Mouse (Mus musculus): Measurements from ENCODE around the gene Slc28a3.

Slc28a3 gene

DNA sequence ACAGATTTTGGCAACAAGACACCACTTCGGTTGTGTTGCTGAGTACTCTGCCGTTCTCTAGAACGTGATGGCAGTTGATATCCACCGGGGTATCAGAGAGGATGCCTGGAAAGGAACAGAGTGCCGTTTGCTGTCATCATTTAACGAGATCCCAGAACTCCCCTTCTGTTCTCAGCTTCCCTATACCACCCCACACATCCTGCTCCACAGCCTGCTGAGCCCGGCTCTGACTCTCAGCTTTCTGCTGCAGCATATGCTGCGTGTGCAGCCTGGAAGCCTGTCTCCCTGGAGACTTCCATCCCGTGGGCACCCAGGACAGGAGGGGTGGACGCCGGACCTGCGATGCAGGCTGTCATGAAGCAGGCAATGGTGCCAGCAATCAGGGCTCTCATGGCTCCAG is 52.5 kb downstream of the Slc28a3 start:
- no peak for DNase-seq

DNA sequence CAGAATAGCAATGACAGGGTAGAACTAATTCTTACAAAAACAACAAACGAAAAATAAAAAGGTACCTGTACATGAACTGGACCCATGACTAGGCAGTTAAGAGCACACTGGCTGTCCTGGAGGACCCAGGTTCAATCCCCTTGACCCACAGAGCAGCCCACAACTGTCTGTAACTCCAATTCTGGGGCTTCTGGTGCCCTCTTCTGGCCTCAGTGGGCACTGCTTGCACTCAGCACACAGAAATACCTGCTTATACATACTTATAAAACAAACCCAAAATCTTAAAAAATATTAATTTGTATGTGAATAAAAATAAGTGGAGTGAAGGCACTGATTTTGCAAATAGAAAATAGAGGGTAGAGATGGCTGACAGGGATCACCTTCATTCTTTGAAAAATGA is 54.7 kb downstream of the Slc28a3 start:
- no peak for DNase-seq

DNA sequence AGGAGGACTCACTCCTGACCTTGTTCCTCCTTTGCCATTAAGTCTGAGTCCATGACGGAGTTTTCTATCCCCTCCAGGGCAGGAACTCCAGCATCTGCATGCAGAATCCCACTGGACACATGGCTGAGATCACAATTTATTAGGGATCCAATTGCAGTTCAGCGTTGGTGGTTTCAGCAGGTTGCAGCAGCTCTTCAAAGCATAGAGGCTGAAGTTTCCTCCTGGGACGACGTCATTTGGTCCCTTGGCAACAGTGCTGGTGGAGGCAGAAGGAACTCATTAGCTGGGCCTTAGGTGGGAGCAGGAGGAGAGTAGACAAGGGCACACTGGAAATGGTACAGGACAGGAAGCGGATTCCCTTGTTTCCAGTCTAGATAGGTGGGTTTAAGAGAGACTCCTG is 55.1 kb downstream of the Slc28a3 start:
- DNase-seq = no peak

DNA sequence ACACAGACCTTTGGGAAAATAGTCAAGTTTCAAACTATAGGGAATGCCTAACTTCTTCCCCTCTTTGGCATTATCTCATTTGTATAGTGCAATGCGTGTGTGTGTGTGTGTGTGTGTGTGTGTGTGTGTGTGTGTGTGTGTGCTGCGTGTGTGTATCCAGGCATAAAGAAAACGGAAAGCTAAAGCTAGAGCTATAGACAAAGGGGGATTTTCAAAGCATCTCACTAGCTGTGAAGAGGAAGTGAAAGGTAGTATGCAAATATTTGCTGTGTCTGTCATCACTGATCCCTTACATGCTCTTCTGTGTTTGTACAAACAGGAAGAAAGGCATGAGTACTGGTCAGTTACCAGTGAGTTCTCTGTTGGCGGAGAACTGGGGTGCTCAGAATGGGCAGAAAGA is 58.8 kb downstream of the Slc28a3 start:
- DNase-seq = no peak

DNA sequence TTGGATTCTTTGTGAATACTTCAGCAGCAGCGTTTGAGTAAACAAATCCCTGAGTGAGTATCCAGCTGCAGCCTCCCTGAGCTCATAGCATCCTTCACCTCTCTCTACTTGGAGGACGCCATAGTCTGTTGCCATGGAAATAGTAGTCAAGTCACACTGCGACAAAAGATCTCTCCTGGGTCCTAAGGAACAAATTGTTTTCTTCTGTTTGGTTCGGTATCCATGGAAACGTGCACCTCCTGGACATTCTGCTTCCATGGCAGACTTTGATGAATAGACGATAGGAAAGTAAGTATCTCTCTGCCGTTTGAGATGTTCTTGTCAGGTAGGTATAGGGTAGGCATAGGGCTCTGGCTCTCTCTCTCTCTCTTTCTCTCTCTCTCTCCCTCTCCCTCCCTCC is 63.1 kb downstream of the Slc28a3 start:
- DNase-seq = no peak

DNA sequence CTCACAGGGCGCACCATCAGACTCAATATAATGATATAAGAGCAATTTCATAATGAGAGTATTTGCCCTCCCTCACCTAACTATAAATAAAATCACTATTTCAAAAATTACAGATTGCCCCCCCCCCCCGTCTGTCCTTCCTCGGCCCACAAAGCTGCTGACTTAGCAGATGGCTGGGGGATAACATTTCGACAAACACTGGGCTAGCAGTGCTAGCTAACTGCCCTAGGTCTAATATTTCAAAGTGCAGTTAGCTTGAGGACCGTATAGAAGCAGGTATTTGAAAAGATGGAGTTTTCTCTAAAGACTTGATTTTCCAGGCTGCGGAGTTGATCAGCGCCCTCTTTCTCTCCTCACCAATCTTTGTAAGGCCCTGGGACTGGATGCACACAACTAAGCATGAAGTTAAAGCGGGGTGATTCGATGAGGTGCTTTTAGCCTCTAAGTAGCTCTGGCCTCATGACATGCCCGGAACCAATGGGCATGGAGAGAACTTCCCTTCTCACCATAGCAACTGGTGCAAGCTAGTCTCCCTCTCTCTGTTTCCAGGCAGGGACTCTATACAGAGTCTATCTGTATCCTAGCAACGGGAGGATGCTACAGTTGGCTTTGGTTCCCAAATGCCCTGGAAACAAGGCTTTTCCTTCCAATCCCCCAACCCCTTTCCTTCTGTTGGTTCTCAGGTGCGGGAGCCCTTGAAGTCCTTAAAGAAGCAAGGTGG is 66.8 kb downstream of the Slc28a3 start:
- DNase-seq = no peak

DNA sequence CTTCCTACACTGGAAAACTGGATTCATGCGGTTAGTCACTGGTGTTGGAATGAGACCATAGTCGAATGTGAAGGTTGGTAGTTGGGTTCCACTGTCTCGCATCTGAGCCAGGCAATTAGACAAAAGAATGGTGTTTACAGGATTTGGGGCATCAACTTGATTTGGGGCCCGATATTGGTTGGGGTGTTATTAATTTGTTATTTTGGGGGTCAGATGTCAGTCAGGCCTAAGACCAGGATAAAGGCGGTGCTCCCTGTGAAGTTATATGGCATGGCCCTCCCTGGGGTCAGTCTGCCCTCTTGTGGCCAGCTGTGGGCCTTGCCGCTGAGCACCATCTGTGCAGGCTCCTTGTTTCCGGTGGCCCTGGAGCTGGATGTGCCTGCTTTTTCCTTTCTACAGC is 67.6 kb downstream of the Slc28a3 start:
- DNase-seq = peak; percentile 27

DNA sequence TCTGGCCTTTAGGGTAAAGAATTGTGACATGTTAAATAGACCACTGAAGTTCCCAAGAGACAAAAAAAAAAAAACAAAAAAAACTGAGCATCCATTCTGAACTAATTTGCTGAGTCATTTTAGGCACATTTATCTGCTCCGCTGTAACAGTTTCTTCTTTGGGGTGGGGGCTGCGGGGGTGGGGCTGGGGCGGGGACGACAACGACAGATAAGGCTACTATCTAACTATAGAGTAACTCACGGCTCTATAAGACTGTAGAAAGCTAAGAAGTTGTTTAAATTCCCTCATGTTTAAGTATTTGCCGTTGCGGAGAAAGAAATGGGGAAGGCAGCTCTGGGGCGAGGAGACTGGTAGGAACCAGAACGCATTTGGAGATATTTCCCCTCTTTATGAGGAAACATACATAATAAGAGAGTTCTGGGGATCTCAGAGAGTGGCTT is 68.1 kb downstream of the Slc28a3 start:
- DNase-seq = no peak

DNA sequence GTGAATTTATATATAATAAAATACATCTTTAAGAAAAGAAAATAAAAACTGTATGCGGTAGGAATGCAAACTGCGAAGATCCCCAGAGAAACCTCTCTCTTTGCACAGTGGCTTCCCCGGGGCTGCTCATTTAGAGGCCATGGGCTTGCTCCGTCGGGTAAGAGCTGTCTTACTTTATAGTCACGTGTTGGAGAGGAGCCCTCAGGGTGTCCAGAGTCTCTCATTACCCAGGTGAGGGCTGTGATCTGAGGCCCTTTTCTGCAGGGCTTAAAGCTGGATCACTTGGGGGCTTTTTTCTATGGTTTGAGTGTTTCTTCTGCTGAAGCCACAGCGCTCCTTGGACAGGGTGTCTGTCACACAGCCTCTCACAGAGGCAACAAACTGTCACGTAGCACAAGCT is 68.5 kb downstream of the Slc28a3 start:
- DNase-seq = no peak

DNA sequence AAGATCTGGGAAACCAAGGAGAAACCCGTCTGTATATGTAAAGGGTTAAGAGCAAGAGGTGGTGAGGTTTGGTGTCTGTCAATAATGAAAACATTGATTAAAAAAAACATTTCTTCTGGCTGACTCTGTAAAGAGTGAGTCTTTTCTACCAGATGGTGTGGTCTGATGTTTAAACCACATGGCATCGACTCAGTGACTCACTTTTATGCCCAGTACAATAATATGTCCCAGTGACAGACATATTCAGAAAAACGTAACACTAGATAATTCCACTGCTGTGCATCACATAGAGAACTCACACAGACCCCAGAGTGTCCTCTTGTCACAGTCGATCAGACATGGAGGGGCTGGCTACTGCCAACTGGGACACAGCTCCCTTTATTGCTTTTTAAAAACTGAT is 69.1 kb downstream of the Slc28a3 start:
- DNase-seq = no peak

DNA sequence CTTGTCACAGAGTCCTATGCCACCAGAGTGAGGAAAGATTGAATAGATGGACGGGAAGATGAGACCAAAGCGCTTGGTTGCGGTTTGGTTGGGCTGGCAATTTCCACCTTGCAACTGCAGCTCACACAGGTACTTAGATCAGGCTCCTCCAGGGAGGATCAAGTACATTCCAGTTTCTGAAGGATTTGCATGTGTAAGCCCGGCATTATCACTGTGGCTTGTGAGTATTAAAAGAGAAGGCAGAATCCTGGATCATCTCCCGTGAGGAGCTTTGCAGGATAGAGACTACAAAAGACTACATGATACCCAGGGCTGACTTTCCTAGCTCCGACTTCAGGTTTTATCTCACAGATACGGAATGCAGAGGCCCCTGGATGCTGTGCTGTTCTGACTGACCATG is 71.7 kb downstream of the Slc28a3 start:
- no peak for DNase-seq

DNA sequence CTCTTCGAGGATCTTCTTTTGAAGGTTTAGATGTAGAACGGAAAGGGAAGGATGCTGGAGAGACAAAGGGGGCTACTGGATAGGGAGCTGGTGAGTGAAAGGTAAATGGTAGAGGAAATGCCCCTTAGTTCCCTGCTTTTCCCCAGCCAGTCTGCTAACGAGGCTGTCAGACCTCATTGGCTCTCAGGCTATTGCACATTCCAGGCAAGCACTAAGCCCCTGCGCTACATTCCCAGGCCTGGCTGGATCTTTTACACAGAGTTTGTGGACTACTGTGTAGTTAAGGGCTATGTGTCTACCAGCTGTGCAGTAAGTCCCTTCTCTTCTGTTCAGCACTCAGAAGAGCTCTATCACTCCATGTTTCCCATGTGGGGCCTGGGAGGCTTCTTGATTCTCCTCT is 72.3 kb downstream of the Slc28a3 start:
- no peak for DNase-seq

DNA sequence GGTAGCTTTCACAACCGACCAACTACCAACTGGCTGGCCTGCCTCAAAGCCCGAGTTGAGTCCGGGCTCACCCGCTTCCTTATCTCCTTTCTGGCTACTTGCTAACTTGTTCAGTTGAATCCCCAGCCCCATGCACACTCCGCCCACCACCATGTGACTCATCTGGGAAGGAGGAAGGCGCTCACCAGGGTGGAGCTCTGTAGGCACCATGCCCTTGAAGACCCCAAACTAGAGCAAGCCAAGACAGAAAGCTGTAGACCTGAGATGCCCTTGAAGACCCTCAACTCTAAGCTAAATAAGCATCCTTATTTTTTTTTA is 72.8 kb downstream of the Slc28a3 start:
- DNase-seq = no peak

DNA sequence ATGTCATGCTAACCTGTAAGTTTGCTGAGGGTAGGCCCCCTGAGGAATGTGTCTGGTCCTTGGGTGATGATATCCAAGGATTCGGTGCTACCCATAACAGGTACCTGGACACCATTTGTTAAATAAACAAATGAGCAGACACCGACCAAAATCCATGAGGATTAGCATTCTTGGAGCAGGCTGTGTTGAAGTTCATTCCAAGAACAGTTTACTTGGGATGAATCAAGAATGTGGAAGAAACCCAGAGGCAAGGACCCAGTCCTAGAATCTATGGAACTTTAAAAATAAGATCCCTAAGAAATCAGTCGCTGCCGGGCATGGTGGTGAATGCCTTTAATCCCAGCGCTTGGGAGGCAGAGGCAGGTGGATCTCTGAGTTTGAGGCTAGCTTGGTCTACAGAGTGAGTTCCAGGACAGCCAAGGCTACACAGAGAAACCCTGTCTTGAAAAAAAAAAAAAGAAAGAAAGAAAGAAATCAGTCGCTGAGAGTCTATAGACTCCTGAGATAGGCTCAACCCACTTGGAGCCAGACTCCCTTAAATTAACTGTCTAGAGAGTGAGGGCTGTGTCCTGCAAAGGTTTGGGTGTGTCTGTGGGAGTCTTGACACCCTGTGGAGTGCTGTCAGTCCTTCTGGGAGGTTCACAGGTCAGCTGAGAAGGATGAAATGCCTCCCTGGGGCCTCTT is 73.3 kb downstream of the Slc28a3 start:
- no peak for DNase-seq

DNA sequence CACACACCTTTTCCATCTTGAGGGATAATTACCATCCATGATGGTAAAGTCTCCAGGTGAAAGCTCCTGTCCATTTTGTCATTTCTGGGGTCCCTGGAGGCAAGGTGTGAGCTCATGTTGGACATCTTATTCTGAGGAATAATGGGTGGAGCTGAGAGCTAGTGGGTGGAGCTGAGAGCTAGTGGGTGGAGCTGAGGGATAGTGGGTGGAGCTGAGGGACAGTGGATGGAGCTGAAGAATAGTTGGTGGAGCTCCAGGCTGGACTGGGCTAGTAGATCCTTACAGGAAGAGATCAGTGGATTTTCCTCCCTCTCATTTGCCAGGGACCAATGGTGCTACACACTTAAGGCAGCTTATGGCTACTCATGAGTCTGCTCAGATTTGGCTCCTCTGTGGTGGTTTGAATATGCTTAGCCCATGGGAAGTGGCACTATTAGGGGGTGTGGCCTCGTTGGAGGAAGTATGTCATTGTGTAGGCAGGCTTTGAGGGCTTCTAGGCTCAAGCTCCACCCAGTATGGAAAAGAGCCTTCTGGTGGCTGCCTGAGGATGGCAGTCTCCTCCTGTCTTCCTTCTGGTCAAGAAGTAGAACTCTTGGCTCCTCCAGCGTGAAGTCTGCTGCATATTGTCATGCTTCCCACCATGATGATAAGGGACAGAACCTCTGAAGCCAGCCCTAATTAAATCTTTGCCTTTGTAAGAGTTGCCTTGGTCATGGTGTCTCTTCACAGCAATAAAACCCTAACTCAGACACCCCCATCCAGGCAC is 74.0 kb downstream of the Slc28a3 start:
- no peak for DNase-seq

DNA sequence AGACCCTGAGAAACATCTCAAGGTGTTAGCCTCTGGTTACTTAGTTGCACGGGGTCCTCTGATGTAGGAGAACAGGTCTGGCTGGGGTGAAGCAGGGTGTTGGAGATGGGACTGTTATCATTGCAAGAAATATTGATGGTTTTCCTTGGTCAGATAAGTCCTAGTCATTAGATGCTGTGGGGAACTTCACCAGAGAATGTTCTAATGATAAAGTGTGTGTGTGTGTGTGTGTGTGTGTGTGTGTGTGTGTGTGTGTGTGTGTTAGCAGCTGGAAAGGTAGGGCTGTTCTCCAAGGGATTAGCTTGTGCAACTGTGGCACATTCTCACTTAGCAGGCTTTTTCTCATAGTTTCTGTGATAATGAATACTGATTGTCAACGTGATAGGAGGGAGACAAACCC is 75.4 kb downstream of the Slc28a3 start:
- no peak for DNase-seq

DNA sequence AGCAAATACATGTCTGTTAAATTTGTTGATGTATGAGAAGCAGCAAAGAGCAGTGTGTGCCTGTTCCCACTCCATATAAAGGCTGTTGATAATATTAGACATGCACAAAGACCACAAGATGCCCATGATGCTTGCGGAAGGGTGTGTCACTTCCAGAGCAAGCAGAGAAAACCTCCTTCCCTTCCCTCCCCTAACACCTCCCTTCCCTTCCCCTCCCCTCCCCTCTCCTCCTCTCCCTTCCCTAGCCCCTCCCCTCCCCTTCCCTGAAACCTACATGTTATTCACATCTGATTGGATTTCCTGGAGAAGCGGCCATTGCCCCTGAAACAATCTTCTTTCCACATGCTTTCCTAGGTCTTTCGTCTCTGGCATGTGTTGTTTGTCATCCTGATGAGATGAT is 75.8 kb downstream of the Slc28a3 start:
- DNase-seq = no peak

DNA sequence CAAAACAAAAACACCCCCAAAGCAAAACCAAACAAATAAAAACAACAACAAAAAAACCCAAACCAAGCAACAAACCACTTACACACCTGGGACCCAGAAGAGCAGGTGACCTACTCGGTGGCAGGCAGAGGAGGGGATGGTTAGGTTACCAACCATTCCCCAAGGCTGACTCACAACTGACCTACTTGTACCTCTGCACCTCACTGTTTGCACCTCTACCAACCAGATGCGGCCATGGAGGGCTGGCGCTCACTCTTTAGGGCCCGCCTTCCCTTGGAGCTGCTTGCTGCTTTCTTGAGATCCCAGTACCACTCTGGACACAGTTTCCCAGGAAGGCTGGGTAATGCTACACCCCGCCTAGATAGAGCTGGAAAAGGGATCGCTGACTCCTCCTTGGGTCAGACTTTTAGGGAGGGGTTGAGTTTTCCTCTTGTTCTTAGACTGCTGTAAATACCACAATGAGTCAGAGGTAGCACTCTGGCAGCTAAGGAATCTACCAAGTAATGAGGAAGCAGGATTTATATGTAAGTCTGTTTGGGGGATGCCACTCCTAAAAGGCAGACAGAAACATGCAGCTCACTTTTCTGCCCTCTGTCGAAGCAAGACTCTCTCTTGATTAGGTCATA is 76.3 kb downstream of the Slc28a3 start:
- no peak for DNase-seq

DNA sequence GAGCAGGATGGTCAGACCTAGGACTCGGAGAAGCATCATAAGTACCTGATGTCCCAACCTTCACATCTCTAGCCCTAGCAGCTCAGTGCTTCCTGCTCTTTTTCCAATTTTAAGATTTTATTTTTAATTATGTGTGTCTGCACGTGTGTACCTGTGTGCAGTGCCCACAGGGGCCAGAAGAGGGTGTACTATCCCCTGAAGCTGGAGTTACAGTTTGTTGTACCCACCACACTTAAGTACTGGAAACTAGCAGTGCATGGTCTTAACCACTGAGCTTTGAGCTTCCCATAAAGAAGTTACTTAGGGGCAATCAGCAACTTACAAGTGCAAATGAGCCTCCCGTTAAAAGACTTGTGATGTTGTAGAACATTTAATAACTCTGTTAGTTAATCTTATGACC is 86.1 kb downstream of the Slc28a3 start:
- no peak for DNase-seq

DNA sequence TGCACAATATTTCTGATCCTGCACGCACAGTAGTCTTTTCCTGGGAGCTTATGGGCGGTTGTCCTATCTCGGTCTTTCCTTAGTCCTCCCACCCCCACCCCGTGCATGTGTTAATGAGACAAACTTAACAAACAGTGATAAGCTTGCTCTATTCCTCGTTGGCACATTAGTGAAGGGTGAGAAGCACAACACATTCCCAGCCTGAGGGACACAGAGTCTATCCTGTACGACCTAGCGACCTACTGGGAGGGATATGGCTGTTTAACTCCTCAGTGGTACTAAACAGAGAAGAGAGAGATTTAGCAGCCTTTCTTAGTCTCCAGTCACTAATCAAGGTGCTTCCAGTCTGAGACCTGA is 86.9 kb downstream of the Slc28a3 start:
- DNase-seq = no peak

DNA sequence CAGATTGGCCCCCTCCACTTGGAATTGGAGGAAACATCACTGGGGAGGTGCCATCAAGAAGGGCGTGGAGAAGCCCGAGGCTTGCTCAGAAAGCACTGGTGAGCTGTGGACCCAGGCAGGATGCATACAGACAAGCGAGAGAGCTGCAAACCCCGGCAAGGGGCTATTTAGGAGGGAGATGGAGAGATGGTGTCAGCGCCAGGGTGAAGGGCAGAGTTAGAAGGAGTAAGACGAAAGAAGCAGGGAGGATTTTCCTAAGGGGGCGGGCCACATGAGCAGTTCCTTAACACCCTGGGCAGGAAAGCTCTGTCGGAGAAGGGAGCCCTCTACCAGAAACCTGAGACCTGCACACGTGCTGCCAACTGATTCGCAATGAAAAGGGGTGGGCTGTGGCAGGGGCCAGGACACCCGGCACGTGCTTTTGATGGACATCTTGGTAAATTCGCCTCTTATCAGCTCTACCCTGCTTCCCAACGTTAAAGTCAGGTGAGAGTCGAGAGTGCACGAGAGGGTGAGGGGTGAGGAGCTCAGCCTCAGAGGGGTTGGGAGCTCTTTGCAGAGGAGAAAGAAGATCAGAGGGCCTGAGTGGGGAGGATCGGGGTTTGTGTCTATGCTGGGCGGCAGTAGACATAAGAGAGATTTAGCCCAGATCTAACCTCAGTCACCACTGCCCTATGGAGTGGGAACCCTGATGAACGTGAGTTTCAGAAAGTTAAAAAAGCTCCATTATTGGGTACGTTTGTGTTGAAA is 87.5 kb downstream of the Slc28a3 start:
- no peak for DNase-seq

DNA sequence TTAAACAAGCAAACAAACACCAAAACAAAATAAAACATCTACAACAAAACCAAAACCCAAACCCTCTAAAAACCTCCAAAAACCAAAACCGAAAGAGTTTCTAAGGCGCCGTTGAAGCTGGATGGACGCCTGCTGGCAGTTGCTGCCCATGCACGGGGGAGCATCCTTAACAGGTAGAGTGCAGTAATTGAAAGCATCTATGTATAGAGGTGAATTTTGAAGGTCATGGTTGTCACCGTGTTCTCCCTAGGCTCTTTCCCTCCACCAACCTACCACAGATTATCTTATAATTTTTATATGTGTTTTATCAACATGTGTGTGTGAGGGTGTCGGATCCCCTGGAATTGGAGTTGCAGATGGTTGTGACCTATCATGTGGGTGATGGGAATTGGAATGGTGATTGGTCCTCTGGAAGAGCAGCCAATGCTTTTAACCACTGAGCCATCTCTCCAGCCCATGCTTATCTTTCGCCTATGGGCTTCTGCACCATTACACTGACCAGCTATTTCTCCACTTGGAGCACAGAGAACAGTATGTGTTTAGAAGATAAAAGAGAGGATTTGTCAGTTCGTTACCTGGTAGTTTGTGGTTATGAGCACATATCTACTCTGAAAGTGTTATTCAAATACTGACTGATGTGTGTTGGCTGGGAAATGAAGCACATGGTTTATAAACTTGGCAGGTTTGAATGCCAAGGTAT is 89.2 kb downstream of the Slc28a3 start:
- DNase-seq = no peak

All from cerebellum, adult 9-11 months (tissue).